Mouse (Mus musculus) kidney, adult 8-10 months (tissue): ENCODE measurements around the gene Ube2cbp.

Experiments
- DNase-seq, 2 experiments: peaks; one replicate each; pipeline ENCODE4 v3.0.0; 2022

The Ube2cbp gene

DNA sequence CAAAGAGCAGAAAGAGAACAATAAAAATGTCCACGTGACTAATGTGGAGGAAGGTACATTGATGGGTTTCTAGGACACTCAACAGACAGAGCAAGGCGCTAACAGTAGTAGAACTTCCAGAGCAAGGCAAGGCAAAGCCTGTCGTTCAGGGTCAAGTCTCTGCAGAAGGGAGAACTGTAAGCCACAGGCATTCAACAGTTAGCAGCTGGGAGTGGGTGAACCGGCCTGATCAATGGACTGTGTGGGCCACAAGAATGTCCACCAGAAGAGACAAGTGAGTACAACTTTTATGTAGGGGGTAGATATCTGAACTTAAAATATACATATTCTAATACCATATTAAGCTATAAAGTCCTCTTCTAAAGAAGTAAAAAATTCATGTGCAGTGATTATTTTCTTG, 41.4 kb downstream of the Ube2cbp start:
- no peak for DNase-seq

DNA sequence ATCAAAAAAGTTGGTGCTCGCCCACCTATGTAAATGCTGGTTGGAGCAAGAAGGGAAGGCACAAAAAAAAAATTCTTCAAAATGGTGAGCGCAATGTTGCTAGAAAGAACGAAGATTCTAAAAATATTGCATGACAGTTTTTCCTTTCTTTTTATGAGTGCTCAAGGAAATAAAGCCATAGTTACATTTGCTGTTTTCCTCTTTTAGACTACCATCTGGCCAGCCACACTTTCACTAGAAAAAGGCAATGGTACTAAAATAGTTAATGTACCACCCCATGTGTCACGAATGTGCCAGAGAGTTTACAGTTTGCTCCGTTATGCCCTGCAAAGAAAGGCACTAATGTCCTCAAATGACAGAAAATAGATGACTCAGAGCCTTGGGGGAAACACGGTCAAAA, 45.4 kb downstream of the Ube2cbp start:
- no peak for DNase-seq

DNA sequence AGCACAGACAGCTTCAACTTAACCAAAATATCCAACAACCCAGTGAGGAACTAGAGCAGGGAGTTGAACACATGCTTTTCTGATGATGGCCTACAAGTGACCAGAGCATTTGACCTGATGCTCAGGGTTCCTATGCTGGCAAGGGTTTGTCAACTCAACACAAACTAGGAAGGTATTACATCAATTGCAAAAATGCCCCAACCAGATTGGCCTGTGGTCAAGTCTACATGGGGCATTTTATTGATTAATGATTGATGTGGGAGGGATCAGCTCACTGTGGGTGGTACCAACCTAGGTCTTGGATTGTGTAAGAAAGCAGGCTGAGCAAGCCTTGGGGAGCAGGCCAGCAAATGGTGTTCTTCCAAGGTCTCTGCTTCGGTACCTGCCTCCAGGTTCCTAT, 46.8 kb downstream of the Ube2cbp start:
- no peak for DNase-seq

DNA sequence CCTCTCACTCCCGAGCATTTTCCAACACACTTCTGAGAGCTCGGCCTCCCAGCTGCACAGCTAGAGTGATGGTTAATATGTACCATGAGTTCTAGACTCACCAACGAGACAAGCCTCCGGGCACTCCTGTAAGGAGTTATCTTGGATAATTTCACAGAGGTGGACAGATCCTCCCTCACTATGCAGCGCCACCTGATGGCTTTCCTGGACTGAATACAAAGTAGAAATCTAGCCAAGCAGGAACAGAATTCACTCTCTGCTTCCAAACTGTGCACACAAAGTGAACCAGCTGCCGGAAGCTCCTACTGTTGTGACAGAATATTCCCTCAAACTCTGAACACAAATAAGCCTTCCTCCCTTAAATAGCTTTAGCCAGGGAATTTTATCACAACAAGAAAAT, 69.0 kb downstream of the Ube2cbp start:
- peak; percentile 5 to 18 for DNase-seq

DNA sequence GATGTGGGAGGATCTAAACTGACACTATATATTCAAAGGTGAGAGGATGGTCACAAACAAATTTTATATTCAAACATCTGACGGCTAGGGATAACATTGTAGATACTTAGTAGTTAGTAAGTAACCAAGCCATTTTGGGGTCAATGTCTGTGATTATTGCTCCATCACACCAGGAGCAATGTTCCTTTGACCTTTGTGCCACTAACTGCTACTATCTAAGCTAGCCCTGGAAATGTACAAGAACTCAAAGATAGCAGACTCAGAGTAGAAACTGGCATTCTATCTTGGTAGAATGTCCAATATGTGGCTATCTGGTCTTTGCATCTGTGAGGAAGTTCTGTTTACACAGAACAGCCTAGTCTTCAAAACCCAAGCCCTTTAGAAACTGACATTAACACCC, 69.7 kb downstream of the Ube2cbp start:
- DNase-seq: no peak

DNA sequence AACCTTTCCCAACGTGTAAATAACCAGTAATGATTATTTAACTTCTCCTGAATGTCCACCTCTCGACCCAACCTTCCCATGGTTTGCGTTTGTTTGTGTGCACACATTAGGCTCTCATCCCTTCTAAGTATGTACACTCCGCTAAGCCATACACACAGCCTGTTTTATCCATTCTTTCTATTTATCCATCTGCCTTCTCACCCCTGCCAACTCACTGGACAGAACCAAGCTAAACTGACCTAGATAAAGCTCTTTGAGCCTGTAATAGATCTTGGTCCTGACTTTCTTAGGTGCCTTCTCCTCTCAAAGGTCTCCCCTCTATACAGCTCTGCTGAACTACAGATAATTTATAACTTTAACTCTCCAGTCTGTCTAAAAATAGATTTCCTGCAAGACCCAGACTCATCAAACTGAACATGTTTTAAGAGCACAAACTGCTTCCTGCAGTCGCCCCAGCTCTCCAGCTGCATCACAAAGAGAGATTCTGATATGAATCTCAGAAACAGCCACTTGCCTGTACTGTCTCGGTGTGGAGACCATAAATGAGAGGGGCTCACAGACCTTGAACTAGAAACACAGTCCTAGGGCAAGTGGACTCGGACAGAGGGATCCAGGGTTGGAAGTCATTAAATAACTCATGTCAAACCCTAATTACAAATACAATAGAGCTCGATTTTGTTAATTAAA, 71.0 kb downstream of the Ube2cbp start:
- DNase-seq: no peak

DNA sequence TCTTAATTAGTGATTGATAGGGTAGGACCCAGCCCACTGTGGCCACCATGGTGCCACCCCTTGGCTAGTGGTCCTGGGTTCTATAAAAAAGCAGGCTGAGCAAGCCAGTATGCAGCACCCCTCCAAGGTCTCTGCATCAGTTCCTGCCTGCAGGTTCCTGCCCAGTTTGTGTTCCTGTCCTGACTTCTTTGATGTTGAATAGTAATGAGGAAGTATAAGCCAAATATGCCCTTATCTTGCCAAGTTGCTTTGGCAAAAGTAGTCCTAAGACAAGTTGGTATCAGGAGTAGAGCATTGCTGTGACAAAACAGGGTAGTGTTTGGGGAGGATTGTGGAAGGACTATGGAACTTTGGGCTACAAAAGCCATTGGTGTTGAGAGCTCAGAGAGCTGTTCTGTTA, 73.3 kb downstream of the Ube2cbp start:
- DNase-seq: no peak

DNA sequence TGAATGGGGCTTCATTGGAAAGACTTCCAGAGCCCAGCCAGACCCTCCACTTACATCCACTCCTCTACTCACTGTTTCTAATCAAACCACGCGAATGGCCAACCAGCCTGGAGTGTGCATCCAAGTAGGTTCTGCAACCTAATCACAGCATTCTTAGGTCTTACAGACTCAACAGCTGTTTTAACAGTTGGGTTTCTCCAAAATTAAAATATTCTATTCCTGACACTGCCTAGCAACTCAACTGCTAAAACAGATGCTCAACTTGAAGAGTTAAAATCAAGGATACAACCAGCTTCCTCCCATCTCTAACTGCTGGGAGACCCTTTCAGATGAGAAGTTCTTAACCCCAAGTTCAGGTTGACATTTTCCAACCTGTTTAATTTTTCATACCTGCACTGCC, 74.0 kb downstream of the Ube2cbp start:
- DNase-seq: no peak

DNA sequence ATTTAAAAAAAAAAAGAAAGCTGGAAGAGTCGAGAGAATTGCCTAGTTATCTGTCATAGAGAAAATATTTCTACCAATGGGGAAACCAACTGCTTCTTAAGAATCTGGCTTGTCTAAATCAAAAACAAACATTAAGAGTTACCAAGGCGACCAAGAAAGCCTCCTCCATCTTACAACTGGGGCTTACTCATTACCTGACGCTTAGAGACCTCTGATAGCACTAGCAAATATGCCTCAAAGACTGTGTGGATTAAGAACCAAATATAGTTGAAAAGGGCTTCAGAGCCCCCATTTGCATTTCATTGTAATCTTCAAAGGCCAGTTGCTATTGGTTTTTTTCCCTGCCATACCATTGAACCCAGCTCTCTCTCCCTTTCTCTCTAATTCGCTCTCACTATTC, 76.2 kb downstream of the Ube2cbp start:
- no peak for DNase-seq

DNA sequence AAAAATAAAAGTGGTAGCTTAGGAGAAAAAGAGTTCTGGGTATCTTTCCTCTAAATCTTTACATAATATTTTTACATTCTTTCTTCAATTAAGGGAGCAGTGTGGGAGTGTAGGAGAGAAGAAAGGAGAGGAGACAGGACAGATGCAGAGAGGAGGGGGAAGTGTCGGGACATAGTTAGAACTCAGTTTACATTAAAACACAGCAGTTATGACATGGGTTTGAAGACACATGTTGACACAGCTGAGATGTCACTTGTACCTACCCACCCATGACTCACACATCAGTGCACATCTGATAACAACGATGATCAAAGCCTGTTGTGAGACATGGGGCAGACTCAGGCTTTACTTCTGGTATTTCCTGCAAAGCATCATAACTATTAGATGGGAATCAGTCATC, 87.8 kb downstream of the Ube2cbp start:
- DNase-seq: no peak

DNA sequence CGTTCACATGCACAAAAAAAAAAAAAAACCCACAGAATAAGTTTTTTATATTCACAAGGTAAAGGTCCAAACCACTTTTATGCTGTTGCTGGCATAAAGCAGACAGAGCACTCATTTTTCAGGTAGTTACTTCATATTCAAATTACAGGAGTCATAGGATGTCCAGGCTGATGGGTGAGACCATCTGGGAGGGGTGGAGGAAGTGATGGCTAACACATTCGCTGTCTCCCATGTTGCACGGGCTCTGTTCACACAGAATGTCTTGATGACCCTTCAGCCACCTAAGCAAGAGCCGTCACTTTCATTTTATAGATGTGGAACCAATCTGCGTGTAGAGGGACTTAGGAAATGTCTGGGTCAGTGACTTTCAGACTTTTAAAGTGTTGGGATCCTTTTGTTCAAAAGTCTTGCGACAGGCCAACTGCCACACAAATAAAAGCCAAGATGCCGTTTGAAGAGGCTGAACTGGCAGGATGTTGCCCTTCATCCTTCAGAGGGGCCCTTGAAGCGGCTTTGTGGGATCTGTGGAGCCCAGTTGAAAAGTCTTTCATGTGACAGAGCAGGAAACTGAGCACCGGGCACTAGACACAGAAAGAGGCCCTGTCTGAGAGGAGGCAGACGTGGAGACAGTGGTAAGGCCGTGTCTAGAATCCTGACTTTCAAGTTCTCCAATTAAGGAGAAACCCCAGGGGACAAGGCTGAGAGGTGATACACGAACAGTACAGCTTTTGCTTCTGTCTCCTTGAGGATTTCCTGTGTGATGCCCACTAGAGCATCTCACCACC, 91.8 kb downstream of the Ube2cbp start:
- no peak for DNase-seq

DNA sequence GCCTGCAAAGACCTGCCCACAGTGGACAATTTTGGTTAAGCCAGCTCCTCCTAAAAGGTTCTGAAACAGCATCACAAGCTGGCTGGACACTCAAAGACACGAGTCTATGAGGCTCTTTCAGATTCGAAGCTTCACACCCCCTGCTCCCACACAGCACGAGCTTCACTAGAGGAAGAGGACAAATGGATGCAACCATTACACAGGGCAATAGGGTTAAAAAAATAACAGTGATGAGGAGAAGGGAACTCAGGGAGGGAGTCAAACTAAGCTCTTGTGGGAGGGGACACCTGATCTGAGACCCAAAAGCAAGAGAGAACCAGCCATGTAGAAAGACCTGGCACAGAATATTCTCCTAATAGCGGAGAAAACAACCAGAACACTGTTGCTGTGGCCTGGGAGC, 95.5 kb downstream of the Ube2cbp start:
- no peak for DNase-seq

DNA sequence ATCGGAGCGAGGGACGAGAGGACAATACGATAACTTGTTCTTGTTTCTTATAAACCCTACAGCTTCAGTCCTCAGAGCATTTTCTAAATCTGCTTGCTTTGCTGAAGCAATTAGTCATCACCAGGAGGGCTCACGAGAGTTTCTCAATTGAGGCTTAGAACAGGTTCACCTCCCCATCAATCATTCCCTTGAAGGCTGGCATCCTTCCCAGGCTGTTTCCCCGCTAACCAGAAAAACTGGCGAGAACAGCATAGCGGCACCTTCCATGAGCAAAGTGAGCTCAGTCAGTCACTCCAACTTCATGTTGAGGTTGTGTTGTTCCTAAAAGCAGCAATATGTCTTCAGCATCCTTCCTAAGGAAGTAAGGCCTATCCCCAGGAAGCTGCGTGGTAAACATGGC, 104.2 kb downstream of the Ube2cbp start:
- peak; percentile 46 to 68 for DNase-seq

DNA sequence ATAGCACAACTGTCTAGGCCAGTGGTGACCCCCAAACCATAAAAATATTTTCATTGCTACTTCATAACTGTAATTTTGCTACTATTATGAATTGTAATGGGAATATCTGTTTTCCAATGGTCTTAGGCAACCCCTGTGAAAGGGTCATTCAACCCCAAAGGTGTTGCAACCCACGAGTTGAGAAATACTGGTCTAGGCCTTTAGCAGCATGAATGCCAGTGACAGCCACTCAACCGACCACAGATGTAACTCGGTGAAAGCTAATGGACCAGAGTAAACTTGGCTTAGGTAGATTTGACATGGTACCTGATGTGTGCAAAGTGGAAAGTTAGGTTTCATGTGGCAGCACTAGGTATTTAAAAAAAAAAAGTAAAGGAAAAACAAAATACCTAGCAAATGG, 108.9 kb downstream of the Ube2cbp start:
- DNase-seq: no peak

DNA sequence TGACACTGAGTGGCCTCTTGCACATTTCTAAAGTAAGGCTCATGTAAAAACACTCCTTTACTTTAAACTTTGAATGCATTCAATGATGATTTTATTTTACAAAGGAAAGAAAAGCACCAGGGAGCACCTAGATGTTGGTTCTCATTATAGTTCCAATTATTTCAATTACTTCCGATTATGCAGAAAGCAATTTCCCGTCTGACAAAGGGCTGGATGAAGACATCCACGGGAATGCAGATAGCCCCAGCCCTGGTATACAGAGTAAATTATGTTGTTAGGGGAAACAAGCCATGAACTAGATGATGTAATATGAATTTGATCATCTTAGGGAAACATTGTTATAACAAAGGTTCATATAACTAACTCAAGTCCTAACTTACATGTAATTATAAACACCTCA, 113.3 kb downstream of the Ube2cbp start:
- DNase-seq: no peak

DNA sequence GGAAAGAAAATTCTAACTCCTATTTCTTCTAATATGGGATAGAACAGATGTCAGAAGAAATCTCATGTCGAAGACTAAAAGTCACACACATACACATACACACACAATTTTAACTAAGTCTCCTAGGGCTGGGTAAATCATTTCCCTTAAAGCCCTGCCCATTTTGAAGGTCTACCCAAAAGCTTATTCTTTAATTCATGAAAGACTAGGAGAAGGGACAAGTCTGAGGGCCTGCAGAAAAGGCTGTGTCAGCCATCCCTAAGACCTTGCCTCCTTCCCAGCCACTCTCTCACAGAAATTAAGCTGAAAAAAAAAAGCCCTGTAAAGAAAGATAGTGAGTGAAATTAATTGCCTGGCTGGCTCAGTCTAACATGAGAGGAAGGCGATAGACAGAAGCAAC, 128.0 kb downstream of the Ube2cbp start:
- DNase-seq: peak; percentile 21 to 55

DNA sequence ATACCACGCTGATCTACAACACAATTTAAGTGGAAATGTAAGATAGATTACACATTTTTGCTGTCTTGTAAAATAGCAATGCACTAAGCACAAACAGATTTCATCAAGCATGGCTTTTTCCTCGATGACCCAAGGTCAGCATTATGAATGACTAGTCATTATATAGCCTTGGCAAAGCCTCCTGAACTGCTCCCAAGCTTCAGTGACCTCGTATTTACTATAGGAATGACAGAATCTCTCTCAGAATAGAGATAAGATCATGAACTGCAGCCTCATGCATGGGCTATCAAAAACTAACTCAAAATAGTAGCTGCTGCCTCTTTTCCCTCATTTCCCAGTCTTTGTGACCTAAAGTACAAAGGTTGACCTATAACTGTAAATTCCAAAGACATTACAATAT, 128.4 kb downstream of the Ube2cbp start:
- DNase-seq: peak in 1 of 2 experiments; percentile 5

DNA sequence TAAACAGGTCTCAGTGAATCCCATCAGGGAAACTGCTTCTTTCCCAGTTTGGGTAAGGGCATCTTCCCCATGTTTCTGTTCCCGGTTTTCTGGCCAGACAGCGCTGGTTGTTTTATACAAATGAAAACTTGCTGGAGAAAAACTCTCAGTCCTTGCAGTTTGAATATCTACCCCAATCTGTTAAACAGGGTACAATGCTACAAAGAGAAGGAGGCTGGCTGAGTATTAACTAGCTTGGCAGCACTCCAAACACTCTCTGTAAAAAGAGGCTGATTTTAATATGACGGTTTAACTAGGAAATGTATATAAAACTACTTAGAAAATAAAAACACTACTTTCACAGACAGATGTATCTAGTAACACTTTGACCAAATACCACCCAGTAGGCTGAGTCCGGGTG, 129.2 kb downstream of the Ube2cbp start:
- DNase-seq: peak; percentile 38

DNA sequence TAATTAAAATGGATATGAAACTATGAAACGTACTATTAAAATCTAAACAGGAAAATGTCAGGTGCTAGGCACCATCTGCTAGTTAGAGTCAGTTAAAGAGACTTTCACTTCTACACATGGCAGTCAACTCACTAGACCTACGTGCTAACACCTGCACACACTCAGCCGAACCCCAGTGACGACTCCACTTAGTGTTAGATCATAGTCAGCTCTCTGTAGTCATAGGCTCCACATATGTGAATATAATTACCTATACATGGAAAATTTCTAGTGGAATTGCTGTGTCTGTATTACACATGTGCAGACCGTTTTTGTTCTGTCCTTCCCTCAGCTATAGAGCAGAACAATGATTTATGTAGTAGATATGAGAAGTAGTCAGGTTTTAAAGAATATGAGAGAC, 130.4 kb downstream of the Ube2cbp start:
- no peak for DNase-seq

DNA sequence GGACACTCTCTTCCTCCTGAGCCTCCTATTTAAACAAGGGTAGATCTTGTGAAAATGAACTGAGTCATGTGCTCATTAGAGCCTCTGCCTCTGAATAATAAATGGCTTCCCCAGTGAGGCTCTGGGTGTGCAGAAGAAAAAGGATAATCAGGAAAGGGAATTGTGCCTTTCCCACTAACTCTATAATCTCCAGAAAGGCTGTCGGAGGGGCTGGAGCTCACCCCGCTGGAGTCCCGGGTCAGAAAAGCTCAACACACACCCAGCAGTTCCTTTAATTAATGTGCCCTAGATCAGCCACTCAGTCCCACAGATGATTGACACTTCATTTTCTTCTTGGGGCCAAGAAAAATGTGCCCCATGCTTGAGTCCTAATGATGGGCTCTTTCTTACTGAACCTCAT, 134.2 kb downstream of the Ube2cbp start:
- DNase-seq: no peak

DNA sequence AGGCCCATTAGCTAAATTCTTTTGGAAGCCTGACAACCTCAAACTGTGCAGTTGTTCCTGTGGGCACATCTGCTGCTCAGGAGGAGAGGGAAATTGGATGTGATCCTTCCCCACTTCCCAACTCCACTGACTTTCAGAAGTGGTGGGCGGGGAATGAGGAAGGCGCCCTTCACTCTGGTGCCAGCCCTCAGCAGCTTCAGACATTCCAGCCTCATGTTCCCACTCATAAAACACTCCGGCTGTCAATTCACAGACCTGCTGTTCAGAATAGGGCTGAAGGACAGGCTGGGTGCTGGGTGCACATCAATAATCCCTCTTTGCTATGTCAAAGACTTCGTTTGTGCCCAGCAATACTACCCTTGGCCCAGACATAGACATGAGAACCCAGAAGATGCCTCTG, 136.5 kb downstream of the Ube2cbp start:
- no peak for DNase-seq

DNA sequence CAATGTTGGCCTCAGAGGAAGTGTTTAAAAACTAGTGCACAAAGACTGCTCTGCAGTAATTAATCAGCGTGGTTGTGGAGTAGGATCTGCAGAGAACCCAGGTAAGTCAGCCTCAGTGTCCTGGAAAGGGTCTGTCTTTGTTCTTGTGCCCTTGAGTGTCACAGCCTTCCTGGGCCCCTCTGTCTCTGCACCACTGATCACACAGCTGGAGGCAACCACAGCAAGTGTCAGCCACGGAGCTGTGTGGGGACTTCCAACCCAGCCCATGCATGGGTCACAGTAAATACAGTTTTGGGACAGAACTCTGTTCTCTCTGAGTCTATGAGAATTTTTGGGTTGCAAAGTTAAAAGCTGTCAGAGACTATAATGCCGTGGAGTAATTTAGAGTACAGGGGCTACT, 137.4 kb downstream of the Ube2cbp start:
- no peak for DNase-seq

DNA sequence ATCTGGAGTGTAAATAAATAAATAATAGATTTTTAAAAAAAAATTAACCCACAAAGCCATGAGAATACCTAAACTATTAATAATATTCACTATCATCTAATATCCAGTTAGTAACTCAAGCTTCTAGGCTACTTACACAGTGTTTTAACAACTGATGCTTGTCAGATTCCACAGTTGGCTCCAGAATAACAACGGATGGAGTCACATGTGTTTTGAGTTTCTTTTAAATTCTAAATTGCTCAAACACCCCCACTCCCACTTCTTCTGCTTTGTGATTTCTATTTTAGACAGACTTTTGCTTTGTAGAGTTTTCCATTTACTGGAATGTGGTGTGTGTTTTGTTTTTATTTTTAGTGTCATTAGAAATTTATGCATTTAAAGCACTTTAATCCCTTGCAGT, 140.0 kb downstream of the Ube2cbp start:
- DNase-seq: no peak

DNA sequence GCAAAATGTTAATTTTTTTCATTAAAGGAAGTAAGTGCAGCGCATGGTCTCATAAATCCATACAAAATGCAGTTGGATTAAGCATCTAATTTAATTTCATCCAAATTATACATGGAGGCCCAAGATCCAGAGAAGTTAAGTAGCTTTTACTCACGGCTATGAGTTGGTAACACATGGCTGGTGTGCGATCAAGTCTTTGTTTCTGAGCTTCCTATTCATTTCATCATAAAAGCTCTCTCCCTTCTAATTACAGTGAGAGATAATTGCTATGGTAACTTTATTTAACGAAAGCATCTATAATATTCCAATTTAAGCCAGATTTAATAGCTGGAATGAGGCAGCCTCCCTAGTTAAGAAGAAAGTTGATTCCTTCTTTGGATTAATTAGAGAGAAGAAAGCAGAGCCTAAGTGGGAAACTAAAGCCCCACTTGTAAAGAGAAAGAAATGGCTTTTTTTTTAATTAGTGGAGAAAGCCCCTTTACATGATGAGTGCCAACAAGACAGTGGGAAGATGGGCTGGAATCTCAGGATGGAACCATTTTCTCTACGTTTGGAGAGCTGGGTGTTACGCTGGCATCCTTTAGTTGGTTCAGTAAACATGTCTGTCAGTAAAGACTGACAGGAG, 145.1 kb downstream of the Ube2cbp start:
- DNase-seq: no peak
